In the genomic region with DNA sequence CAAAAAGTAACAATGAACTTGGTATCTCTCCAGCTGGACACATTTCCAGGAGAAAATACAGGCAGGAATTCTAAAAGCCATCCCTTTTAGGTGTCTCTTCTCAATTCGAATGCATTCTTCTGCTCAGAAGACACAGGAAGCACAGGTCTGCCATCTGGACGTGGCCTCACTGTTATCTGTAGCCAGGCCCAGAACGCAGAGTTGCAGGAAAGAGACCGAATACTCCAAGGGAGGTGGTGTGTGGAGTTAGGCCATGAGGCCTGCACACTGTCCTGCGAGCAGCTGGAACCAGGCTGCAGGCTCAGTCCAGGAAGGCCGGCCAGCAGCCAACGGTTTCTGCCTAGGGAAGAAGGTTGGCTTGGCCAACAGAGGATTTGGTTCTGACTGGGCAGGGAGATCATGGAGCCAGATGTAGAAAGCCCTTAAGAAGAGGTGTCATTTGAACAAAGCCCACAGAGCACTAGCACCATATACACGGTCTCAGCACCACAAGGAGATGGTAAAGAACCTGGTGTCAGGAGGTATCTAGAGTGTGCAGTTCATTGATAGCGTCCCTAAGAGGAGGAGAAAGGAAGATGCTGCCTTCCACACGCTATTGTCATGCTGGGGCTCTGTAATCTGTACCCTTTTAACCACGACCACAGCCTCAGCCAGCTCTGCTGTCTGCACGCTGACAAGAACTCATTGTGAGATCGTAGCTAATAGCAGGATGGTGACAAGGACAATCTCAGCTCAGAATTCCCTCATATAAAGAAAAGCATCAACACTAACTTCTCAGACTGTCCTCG, we compare ENCODE assay signal across 15 mouse cellular contexts. TPM values are rescaled to one million over a fixed set of nuclear protein-coding genes. Genes with fewer than 3 reads are reported as not detected.
DNase-seq lines count a peak whose midpoint lies in the region; ATAC-seq and TF ChIP-seq lines count a peak whose summit lies in the region.
"Had no signal": no experiment of that assay in that cellular context is flagged by ENCODE, and none has a peak within 500 bp of the region (broad histone marks: within the 10 kb centered on the region; RNA-seq: fewer than 3 reads in every experiment).

No protein-coding gene starts in this region.

- no peaks in the 10 kb centered on the region for H3K9me3 ChIP-seq in lung, postnatal 0 days (ENCODE audit: low read length)
- H3K9me3 ChIP-seq in kidney, embryonic 15.5 days (replicated peaks): no peaks in the 10 kb centered on the region
- H3K9me3 ChIP-seq: embryonic facial prominence, embryonic 13.5 days; forebrain, embryonic 12.5 days; limb, embryonic 10.5 days had no signal

- no peak for TF ChIP-seq CTCF in lung, postnatal 0 days (IDR thresholded peaks at IDR 0.05)

- peaks cover 12% of the 10 kb centered on the region; the same call in 1 of the 2 replicates for H3K36me3 ChIP-seq in lung, postnatal 0 days (ENCODE audit: insufficient read depth, low read length)
- peaks cover 67% of the 10 kb centered on the region for H3K36me3 ChIP-seq in kidney, embryonic 15.5 days

- no peak overlapping the region for H3K9ac ChIP-seq in lung, postnatal 0 days (replicated peaks; ENCODE audit: low read depth)
- no peak overlapping the region for H3K9ac ChIP-seq in kidney, embryonic 15.5 days
- H3K9ac ChIP-seq: embryonic facial prominence, embryonic 13.5 days; forebrain, embryonic 12.5 days had no signal

- H3K4me1 ChIP-seq in lung, postnatal 0 days (ENCODE audit: insufficient read depth, low read depth, low read length): peaks cover 5% of the 10 kb centered on the region
- H3K4me1 ChIP-seq in kidney, embryonic 15.5 days: peaks cover 48% of the 10 kb centered on the region
- H3K4me1 ChIP-seq: forebrain, embryonic 12.5 days had no signal

- TF ChIP-seq EP300 in lung, postnatal 0 days (IDR thresholded peaks at IDR 0.05): no peak

- 73% methylated on average over 14 of the region's 14 CpGs for WGBS in lung, postnatal 0 days
- 88% methylated on average over 14 of the region's 14 CpGs for WGBS in kidney, embryonic 15.5 days

- H3K27ac ChIP-seq in lung, postnatal 0 days (ENCODE audit: low read length): no peak overlapping the region
- no peak overlapping the region for H3K27ac ChIP-seq in kidney, embryonic 15.5 days
- H3K27ac ChIP-seq: embryonic facial prominence, embryonic 13.5 days; forebrain, embryonic 12.5 days; limb, embryonic 10.5 days had no signal

- intact Hi-C loops in heart, postnatal 36 days (cut with DNase I): no loop called here

- H3K27me3 ChIP-seq in lung, postnatal 0 days (replicated peaks; ENCODE audit: insufficient read depth, low read length): no peaks in the 10 kb centered on the region
- no peaks in the 10 kb centered on the region for H3K27me3 ChIP-seq in kidney, embryonic 15.5 days
- H3K27me3 ChIP-seq: embryonic facial prominence, embryonic 13.5 days; forebrain, embryonic 12.5 days had no signal

- DNase-seq in adrenal gland, postnatal 14 days: peak; percentile 21
- no peak for DNase-seq in adrenal gland, postnatal 10 days
- DNase-seq in lung, postnatal 0 days (ENCODE audit: low spot score): peak; percentile 20
- no peak for DNase-seq in lung, adult 18-20 months
- DNase-seq in heart, postnatal 36 days: peak; percentile 35 to 56
- peak; percentile 60 for DNase-seq in testis, postnatal 10 days (ENCODE audit: low spot score)
- no peak for DNase-seq in retina, embryonic 14.5 days (ENCODE audit: low spot score)
- DNase-seq: cerebellum, adult 8-10 months; right cerebral cortex, postnatal 4 days; thymus, adult 18-20 months had no signal

- no peak for ATAC-seq in lung, postnatal 0 days
- no peak for ATAC-seq in kidney, embryonic 15.5 days (replicated peaks; ENCODE audit: low FRiP score)
- ATAC-seq: intestine, embryonic 16.5 days had no signal

- no peak overlapping the region for H3K4me3 ChIP-seq in lung, postnatal 0 days (ENCODE audit: low read depth, low read length)
- H3K4me3 ChIP-seq in kidney, embryonic 15.5 days (replicated peaks): no peak overlapping the region
- H3K4me3 ChIP-seq: embryonic facial prominence, embryonic 13.5 days; forebrain, embryonic 12.5 days; limb, embryonic 10.5 days had no signal

- no peak overlapping the region for H3K4me2 ChIP-seq in lung, postnatal 0 days (replicated peaks; ENCODE audit: low read depth, low read length)
- no peak overlapping the region for H3K4me2 ChIP-seq in kidney, embryonic 15.5 days
- H3K4me2 ChIP-seq: embryonic facial prominence, embryonic 13.5 days; forebrain, embryonic 12.5 days had no signal

RNA-seq across cellular contexts. Expression of a gene that starts 41.8 kb away (rescaled TPM):
- 39.1 and 40.4 TPM in 2 replicates for total RNA-seq in adrenal gland, postnatal 14 days (2021)
- total RNA-seq in adrenal gland, postnatal 10 days (2021): 10 to 100 TPM; 46.1 to 56.6 TPM
- 136 and 149 TPM in 2 replicates for polyA plus RNA-seq in lung, postnatal 0 days (2015; fragmentation: Nextera tagmentation; extraction: Ambion mirVana)
- 10 to 100 TPM; 14.4 to 21.4 TPM for total RNA-seq in heart, postnatal 36 days (2021)
- 203 and 207 TPM in 2 replicates for polyA plus RNA-seq in kidney, embryonic 15.5 days (2015; fragmentation: Nextera tagmentation; extraction: Ambion mirVana)

Comparison
In these comparisons a context has a peak if more than half of its experiments do, and no peak if none do; other contexts are left out.
1. DNase-seq: peak in adrenal gland, postnatal 14 days (single experiment), lung, postnatal 0 days (single experiment), heart, postnatal 36 days (2 of 2) and testis, postnatal 10 days (single experiment); none in adrenal gland, postnatal 10 days (single experiment), lung, adult 18-20 months (0 of 2) and retina, embryonic 14.5 days (single experiment).